Mouse (Mus musculus) myocyte (in vitro differentiated cells): ENCODE data around the gene Oard1.

Source experiments
- CEBPB ChIP-seq: IDR thresholded peaks from 2 replicates; pipeline ENCODE4 v1.6.1; 2011; ENCODE audit warnings: mild to moderate bottlenecking, moderate library complexity; ENCODE audit not compliant: poor library complexity, insufficient read depth, severe bottlenecking
- E2F4 ChIP-seq: IDR thresholded peaks from one replicate; pipeline ENCODE4 v1.6.1; 2011; ENCODE audit warnings: mild to moderate bottlenecking, control low read depth, moderate library complexity; ENCODE audit not compliant: insufficient read depth
- MAX ChIP-seq: IDR thresholded peaks from one replicate; pipeline ENCODE4 v1.6.1; 2011; ENCODE audit warnings: low read depth, mild to moderate bottlenecking, control low read depth
- MYOD1 ChIP-seq, 3 experiments: IDR thresholded peaks; one replicate each; pipeline ENCODE4 v1.6.1; 2011; ENCODE audit warnings: control low read depth in 2 of 3, low read depth in 2 of 3, mild to moderate bottlenecking in 2 of 3, moderate library complexity in 1 of 3; ENCODE audit not compliant: insufficient read length in 2 of 3, control insufficient read depth in 1 of 3
- MYOG ChIP-seq, 3 experiments: IDR thresholded peaks; one replicate each; pipeline ENCODE4 v1.6.1; 2011; ENCODE audit warnings: control low read depth in 2 of 3, low read depth in 2 of 3, mild to moderate bottlenecking in 2 of 3; ENCODE audit not compliant: insufficient read length in 2 of 3, control insufficient read depth in 1 of 3, insufficient read depth in 1 of 3
- POLR2A ChIP-seq: IDR thresholded peaks from one replicate; pipeline ENCODE4 v1.6.1; 2011; ENCODE audit warnings: low read depth, mild to moderate bottlenecking, control low read depth, moderate library complexity; ENCODE audit not compliant: insufficient read length
- SRF ChIP-seq: IDR thresholded peaks from one replicate; pipeline ENCODE4 v1.6.1; 2011; ENCODE audit warnings: low read depth; ENCODE audit not compliant: control insufficient read depth, insufficient read length
- TCF12 ChIP-seq: IDR thresholded peaks from one replicate; pipeline ENCODE4 v1.6.1; 2011; ENCODE audit warnings: mild to moderate bottlenecking, control low read depth; ENCODE audit not compliant: poor library complexity, insufficient read depth, severe bottlenecking
- USF1 ChIP-seq: IDR thresholded peaks from one replicate; pipeline ENCODE4 v1.6.1; 2011; ENCODE audit warnings: low read depth, mild to moderate bottlenecking, control low read depth, moderate library complexity

DNA sequence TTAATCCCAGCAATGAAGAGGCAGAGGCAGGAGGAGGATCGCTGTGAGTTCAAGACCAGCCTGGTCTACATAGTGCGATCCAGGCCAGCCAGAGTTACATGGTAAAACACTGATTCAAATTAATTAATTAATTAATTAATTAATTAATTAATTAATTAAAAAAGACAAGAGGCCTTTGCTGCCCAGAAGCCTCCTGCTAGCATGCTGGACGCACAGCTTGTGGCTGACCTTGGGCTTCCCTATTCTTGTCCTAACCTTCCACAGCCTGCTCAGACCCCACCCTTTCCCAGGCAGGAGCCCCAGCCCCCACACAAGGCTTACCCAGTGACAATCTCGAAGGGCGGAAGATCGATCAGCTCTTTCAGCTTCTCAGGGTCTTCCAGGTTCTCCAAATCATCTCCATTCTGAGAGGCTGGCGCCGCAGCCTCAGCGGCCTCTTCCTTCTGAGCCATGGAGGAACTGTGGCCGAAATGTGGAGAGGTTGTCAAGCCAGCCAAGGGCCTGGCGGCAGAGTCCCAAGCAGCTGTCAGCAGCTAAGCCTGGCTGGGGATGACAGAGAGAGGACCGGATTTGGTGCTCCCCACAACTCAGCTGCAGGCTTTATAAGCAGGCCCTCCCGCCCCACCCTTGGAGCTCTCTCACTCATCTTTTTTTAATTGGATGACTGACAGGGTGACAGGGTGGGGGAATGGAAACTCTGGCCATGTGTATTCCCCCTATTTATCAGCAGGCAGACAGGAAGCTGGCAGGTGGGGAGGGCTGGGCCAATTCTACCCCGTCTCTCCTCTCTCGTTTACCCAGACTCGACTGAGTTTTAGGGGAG lies 22.6 kb downstream of the Oard1 start, which contains the start of gene Apobec2:
- TF ChIP-seq MYOG (IDR thresholded peaks at IDR 0.05; ENCODE audit: control insufficient read depth in 1 of 3, insufficient read depth in 1 of 3, insufficient read length in 2 of 3, low read depth in 2 of 3) (peak; percentile 36 to 91 (median 64)), POLR2A (peak; percentile 72), USF1 (no peak), TCF12 (peak; percentile 18), MAX (no peak), E2F4 (no peak), SRF (no peak), MYOD1 (IDR thresholded peaks at IDR 0.05; ENCODE audit: control insufficient read depth in 1 of 3, insufficient read length in 2 of 3, low read depth in 2 of 3) (peak; percentile 26 to 76 (median 61)), CEBPB (no peak)
